Mouse (Mus musculus) MEL (cell line): ENCODE data around the gene Rps6kc1.

Source experiments
- CTCF ChIP-seq, 3 experiments: IDR thresholded peaks in 2 of 3; conservative IDR thresholded peaks in 1 of 3; 2 replicates each; pipeline ENCODE4 v1.5.1; 2011 to 2012; ENCODE audit warnings: low read length in 3 of 3, low read depth in 2 of 3, mild to moderate bottlenecking in 2 of 3, improper control_type of control experiment in 1 of 3, inconsistent platforms in 1 of 3, mixed read lengths in 1 of 3, moderate library complexity in 1 of 3; ENCODE audit not compliant: control insufficient read depth in 1 of 3, insufficient read depth in 1 of 3, poor library complexity in 1 of 3, severe bottlenecking in 1 of 3
- EP300 ChIP-seq, 2 experiments: IDR thresholded peaks; 2 replicates each; pipeline ENCODE4 v1.6.1; 2011; ENCODE audit warnings: improper control_type of control experiment in 2 of 2, low read length in 2 of 2, low read depth in 1 of 2, mild to moderate bottlenecking in 1 of 2
- GABPA ChIP-seq: IDR thresholded peaks from 2 replicates; pipeline ENCODE4 v1.6.1; 2012; ENCODE audit warnings: low read depth, mild to moderate bottlenecking, inconsistent platforms, low read length, improper control_type of control experiment, moderate library complexity
- MAZ ChIP-seq: IDR thresholded peaks from 2 replicates; pipeline ENCODE4 v1.6.1; 2012; ENCODE audit warnings: low read depth, mild to moderate bottlenecking, inconsistent platforms, low read length, improper control_type of control experiment
- MXI1 ChIP-seq: IDR thresholded peaks from 2 replicates; pipeline ENCODE4 v1.6.1; 2011; ENCODE audit warnings: mild to moderate bottlenecking, low read depth, low read length, improper control_type of control experiment
- POLR2A ChIP-seq, 2 experiments: IDR thresholded peaks; 2 replicates each; pipeline ENCODE4 v1.6.1; 2011 to 2012; ENCODE audit warnings: low read length in 2 of 2, mild to moderate bottlenecking in 2 of 2, control low read depth in 1 of 2, improper control_type of control experiment in 1 of 2, low read depth in 1 of 2, moderate library complexity in 1 of 2; ENCODE audit not compliant: control insufficient read depth in 1 of 2, insufficient read depth in 1 of 2, poor library complexity in 1 of 2
- POLR2AphosphoS5 ChIP-seq: IDR thresholded peaks from 2 replicates; pipeline ENCODE4 v1.6.1; 2012; ENCODE audit warnings: low read depth, borderline replicate concordance, mild to moderate bottlenecking, inconsistent platforms, low read length, moderate library complexity, mixed read lengths
- RAD21 ChIP-seq: IDR thresholded peaks from 2 replicates; pipeline ENCODE4 v1.6.1; 2011; ENCODE audit warnings: mild to moderate bottlenecking, low read depth, low read length, improper control_type of control experiment
- TBP ChIP-seq: IDR thresholded peaks from 2 replicates; pipeline ENCODE4 v1.8.0; 2011; ENCODE audit warnings: low read depth, low read length, improper control_type of control experiment
- ZNF384 ChIP-seq: IDR thresholded peaks from 2 replicates; pipeline ENCODE4 v1.6.1; 2012; ENCODE audit warnings: low read depth, mild to moderate bottlenecking, inconsistent platforms, low read length, improper control_type of control experiment

GRCm38 (mm10) chr1:190854465-190854864 is 57.1 kb downstream of the Rps6kc1 start:
- no peak for TF ChIP-seq ZNF384
- no peak for TF ChIP-seq MXI1
- no peak for TF ChIP-seq POLR2AphosphoS5
- TF ChIP-seq TBP: no peak
- TF ChIP-seq POLR2A (IDR thresholded peaks at IDR 0.05; ENCODE audit: control insufficient read depth in 1 of 2, insufficient read depth in 1 of 2, low read depth in 1 of 2, low read length in 2 of 2, poor library complexity in 1 of 2): no peak
- TF ChIP-seq CTCF (IDR thresholded peaks at IDR 0.05 in 2 of 3, conservative IDR thresholded peaks at IDR 0.05 in 1 of 3; ENCODE audit: control insufficient read depth in 1 of 3, insufficient read depth in 1 of 3, low read depth in 2 of 3, low read length in 3 of 3, poor library complexity in 1 of 3, severe bottlenecking in 1 of 3): no peak
- no peak for TF ChIP-seq MAZ
- TF ChIP-seq GABPA: no peak
- no peak for TF ChIP-seq EP300 (IDR thresholded peaks at IDR 0.05; ENCODE audit: low read depth in 1 of 2, low read length in 2 of 2)
- TF ChIP-seq RAD21: no peak
